7 mouse cellular contexts compared by ENCODE assay signal in genomic region chr6:72597083-72597874, GRCm38 (mm10). TPM values are rescaled to one million over a fixed set of nuclear protein-coding genes. Genes with fewer than 3 reads are reported as not detected.
A peak's percentile ranks its signal among the peaks of the same experiment; 100 is the strongest.
DNase-seq lines count a peak whose midpoint lies in the region; ATAC-seq and TF ChIP-seq lines count a peak whose summit lies in the region.

No protein-coding gene starts in this region.

- H3K9ac ChIP-seq in heart, embryonic 13.5 days: peak overlapping the region; percentile 78
- H3K9ac ChIP-seq in midbrain, embryonic 14.5 days (replicated peaks; ENCODE audit: low read length): peak overlapping the region; percentile 69

- no peak for TF ChIP-seq POLR2A in spleen, adult 2 months (IDR thresholded peaks at IDR 0.05; ENCODE audit: low read depth, low read length)

- WGBS in spleen, adult 2 months: 25% methylated on average over 13 of the region's 13 CpGs
- WGBS in heart, embryonic 13.5 days: 43% methylated on average over 13 of the region's 13 CpGs
- 52% methylated on average over 13 of the region's 13 CpGs for WGBS in limb, embryonic 10.5 days
- 47% methylated on average over 13 of the region's 13 CpGs for WGBS in midbrain, embryonic 14.5 days

- H3K27me3 ChIP-seq in spleen, adult 2 months (ENCODE audit: control insufficient read depth, insufficient read depth, low read length): no peaks in the 10 kb centered on the region
- no peaks in the 10 kb centered on the region for H3K27me3 ChIP-seq in heart, embryonic 13.5 days (replicated peaks)
- H3K27me3 ChIP-seq in limb, embryonic 10.5 days (ENCODE audit: low read depth, poor library complexity, severe bottlenecking): no peaks in the 10 kb centered on the region
- no peaks in the 10 kb centered on the region for H3K27me3 ChIP-seq in midbrain, embryonic 14.5 days (ENCODE audit: control insufficient read depth, insufficient read depth, low read length)

- peak overlapping the region; percentile 77 for H3K4me3 ChIP-seq in spleen, adult 2 months (ENCODE audit: extremely low read depth, insufficient read depth, insufficient read length)
- H3K4me3 ChIP-seq in heart, embryonic 13.5 days: peak overlapping the region; percentile 77
- H3K4me3 ChIP-seq in limb, embryonic 10.5 days: peak overlapping the region; percentile 68
- H3K4me3 ChIP-seq in midbrain, embryonic 14.5 days (replicated peaks; ENCODE audit: low read depth, low read length): peak overlapping the region; percentile 61

- DNase-seq in spleen, adult 2 months (ENCODE audit: low read depth in 1 of 2, low spot score in 2 of 2): no peak
- DNase-seq in spleen, adult 12 weeks (ENCODE audit: low spot score): no peak
- DNase-seq in cerebellum, postnatal 14 days: peak; percentile 16 to 20
- DNase-seq in limb, embryonic 10.5 days (ENCODE audit: low spot score): no peak
- peak; percentile 2 for DNase-seq in midbrain, embryonic 14.5 days

- no peaks in the 10 kb centered on the region for H3K36me3 ChIP-seq in spleen, adult 2 months (ENCODE audit: control insufficient read depth, insufficient read depth, low read length)
- 0 out of 2 replicates have a peak, but pooled peaks cover 3% of the 10 kb centered on the region for H3K36me3 ChIP-seq in heart, embryonic 13.5 days
- H3K36me3 ChIP-seq in limb, embryonic 10.5 days: no peaks in the 10 kb centered on the region
- H3K36me3 ChIP-seq in midbrain, embryonic 14.5 days (ENCODE audit: control insufficient read depth, insufficient read depth, low read length): no peaks in the 10 kb centered on the region

- peaks cover 6% of the 10 kb centered on the region; the same call in 1 of the 2 replicates for H3K4me1 ChIP-seq in spleen, adult 2 months (ENCODE audit: control insufficient read depth, insufficient read depth, insufficient read length)
- H3K4me1 ChIP-seq in heart, embryonic 13.5 days: peaks cover 21% of the 10 kb centered on the region
- peaks cover 21% of the 10 kb centered on the region for H3K4me1 ChIP-seq in limb, embryonic 10.5 days
- H3K4me1 ChIP-seq in midbrain, embryonic 14.5 days (ENCODE audit: control insufficient read depth, insufficient read depth, low read length): peaks cover 13% of the 10 kb centered on the region; the same call in 1 of the 2 replicates

- TF ChIP-seq CTCF in spleen, adult 2 months (IDR thresholded peaks at IDR 0.05; ENCODE audit: extremely low read depth, insufficient read depth, insufficient read length, insufficient replicate concordance): no peak

- H3K4me2 ChIP-seq in heart, embryonic 13.5 days: peak overlapping the region; percentile 75
- H3K4me2 ChIP-seq in midbrain, embryonic 14.5 days (ENCODE audit: low read length): peak overlapping the region; percentile 58

- no peaks in the 10 kb centered on the region for H3K9me3 ChIP-seq in heart, embryonic 13.5 days
- H3K9me3 ChIP-seq in limb, embryonic 10.5 days (replicated peaks): no peaks in the 10 kb centered on the region
- no peaks in the 10 kb centered on the region for H3K9me3 ChIP-seq in midbrain, embryonic 14.5 days (ENCODE audit: control insufficient read depth, low read length)

- ATAC-seq in heart, embryonic 13.5 days (ENCODE audit: extremely low read depth, insufficient number of reproducible peaks, low FRiP score, low TSS enrichment): no peak
- no peak for ATAC-seq in midbrain, embryonic 14.5 days (ENCODE audit: low FRiP score, low TSS enrichment)
- no peak for ATAC-seq in megakaryocyte progenitor cell, adult 5-6 weeks (replicated peaks; ENCODE audit: poor library complexity)

- peak overlapping the region; percentile 64 for H3K27ac ChIP-seq in spleen, adult 2 months (ENCODE audit: insufficient read depth, low read length)
- H3K27ac ChIP-seq in heart, embryonic 13.5 days (replicated peaks): 0 out of 2 replicates have a peak overlapping the region, but pooled peaks have one; percentile 8
- no peak overlapping the region for H3K27ac ChIP-seq in limb, embryonic 10.5 days
- no peak overlapping the region for H3K27ac ChIP-seq in midbrain, embryonic 14.5 days (replicated peaks; ENCODE audit: low read depth, low read length)

RNA-seq across cellular contexts. Expression of gene Elmod3, which starts 0.9 kb away (rescaled TPM):
- polyA plus RNA-seq in spleen, adult 2 months (2012; rRNA removed): 12.2 and 12.9 TPM in 2 replicates
- 10.6 and 11.8 TPM in 2 replicates for polyA plus RNA-seq in heart, embryonic 13.5 days (2015; fragmentation: Nextera tagmentation; extraction: Ambion mirVana)
- 14.0 and 14.6 TPM in 2 replicates for polyA plus RNA-seq in limb, embryonic 10.5 days (2016; fragmentation: Nextera tagmentation; extraction: Ambion mirVana)
- 13.5 and 19.8 TPM in 2 replicates for polyA plus RNA-seq in midbrain, embryonic 14.5 days (2014; fragmentation: Nextera tagmentation; extraction: Ambion mirVana)
- total RNA-seq in megakaryocyte progenitor cell, adult 5-6 weeks (2015): 12.9 and 15.6 TPM in 2 replicates
- total RNA-seq in megakaryocyte progenitor cell, adult 5-6 weeks (2017): 9.7 and 13.8 TPM in 2 replicates

RNA-seq across cellular contexts. Expression of gene Retsat, which starts 1.0 kb away (rescaled TPM):
- polyA plus RNA-seq in spleen, adult 2 months (2012; rRNA removed): 5.5 and 5.9 TPM in 2 replicates
- polyA plus RNA-seq in heart, embryonic 13.5 days (2015; fragmentation: Nextera tagmentation; extraction: Ambion mirVana): 18.3 and 20.1 TPM in 2 replicates
- polyA plus RNA-seq in limb, embryonic 10.5 days (2016; fragmentation: Nextera tagmentation; extraction: Ambion mirVana): 9.9 and 10.1 TPM in 2 replicates
- polyA plus RNA-seq in midbrain, embryonic 14.5 days (2014; fragmentation: Nextera tagmentation; extraction: Ambion mirVana): 4.2 and 5.1 TPM in 2 replicates
- total RNA-seq in megakaryocyte progenitor cell, adult 5-6 weeks (2015): 20.3 and 20.8 TPM in 2 replicates
- total RNA-seq in megakaryocyte progenitor cell, adult 5-6 weeks (2017): 20.0 and 27.5 TPM in 2 replicates

RNA-seq across cellular contexts. Expression of gene Tgoln1, which starts 19.5 kb away (rescaled TPM):
- 14.9 and 15.8 TPM in 2 replicates for polyA plus RNA-seq in spleen, adult 2 months (2012; rRNA removed)
- 21.5 and 24.0 TPM in 2 replicates for polyA plus RNA-seq in heart, embryonic 13.5 days (2015; fragmentation: Nextera tagmentation; extraction: Ambion mirVana)
- polyA plus RNA-seq in limb, embryonic 10.5 days (2016; fragmentation: Nextera tagmentation; extraction: Ambion mirVana): 22.2 and 24.5 TPM in 2 replicates
- 31.6 and 47.1 TPM in 2 replicates for polyA plus RNA-seq in midbrain, embryonic 14.5 days (2014; fragmentation: Nextera tagmentation; extraction: Ambion mirVana)
- 51.5 and 57.9 TPM in 2 replicates for total RNA-seq in megakaryocyte progenitor cell, adult 5-6 weeks (2015)
- total RNA-seq in megakaryocyte progenitor cell, adult 5-6 weeks (2017): 55.1 and 64.4 TPM in 2 replicates

RNA-seq across cellular contexts. Expression of gene Capg, which starts 53.1 kb away (rescaled TPM):
- 130 and 135 TPM in 2 replicates for polyA plus RNA-seq in spleen, adult 2 months (2012; rRNA removed)
- 25.1 and 25.4 TPM in 2 replicates for polyA plus RNA-seq in heart, embryonic 13.5 days (2015; fragmentation: Nextera tagmentation; extraction: Ambion mirVana)
- polyA plus RNA-seq in limb, embryonic 10.5 days (2016; fragmentation: Nextera tagmentation; extraction: Ambion mirVana): 20.8 and 23.3 TPM in 2 replicates
- polyA plus RNA-seq in midbrain, embryonic 14.5 days (2014; fragmentation: Nextera tagmentation; extraction: Ambion mirVana): 3.3 and 8.6 TPM in 2 replicates
- total RNA-seq in megakaryocyte progenitor cell, adult 5-6 weeks (2015): 24.4 and 25.5 TPM in 2 replicates
- total RNA-seq in megakaryocyte progenitor cell, adult 5-6 weeks (2017): 42.7 and 60.1 TPM in 2 replicates

Comparison
In these comparisons a context has a peak if more than half of its experiments do, and no peak if none do; other contexts are left out.
1. DNase-seq: peak in cerebellum, postnatal 14 days (2 of 2) and midbrain, embryonic 14.5 days (single experiment); none in spleen, adult 2 months (0 of 2), spleen, adult 12 weeks (single experiment) and limb, embryonic 10.5 days (single experiment).
2. H3K27ac ChIP-seq: peak in spleen, adult 2 months (single experiment) and heart, embryonic 13.5 days (single experiment); none in limb, embryonic 10.5 days (single experiment) and midbrain, embryonic 14.5 days (single experiment).
3. Peak in every context shown above with its lines, with median percentiles within 50 percentile points of each other: H3K4me3 ChIP-seq.